Mouse (Mus musculus) embryonic facial prominence, embryonic 10.5 days (tissue): Measurements from ENCODE around the gene Cdh20. TPM values are rescaled to one million over a fixed set of nuclear protein-coding genes. Genes with fewer than 3 reads are reported as not detected.

Experiments
- DNase-seq: peaks from one replicate; pipeline ENCODE4 v3.0.0-alpha.2; 2017; ENCODE audit warnings: low spot score
- H3K27ac ChIP-seq: fragments of 300-500 bp; sonication (generic); replicated peaks from 2 replicates; pipeline ENCODE4 v1.5.1; 2016; ENCODE audit warnings: mild to moderate bottlenecking
- H3K27me3 ChIP-seq: fragments of 300-500 bp; sonication (generic); replicated peaks from 2 replicates; pipeline ENCODE4 v1.6.1; 2016; ENCODE audit warnings: low read depth, mild to moderate bottlenecking; ENCODE audit not compliant: poor library complexity, severe bottlenecking
- H3K36me3 ChIP-seq: fragments of 300-500 bp; sonication (generic); replicated peaks from 2 replicates; pipeline ENCODE4 v1.6.1; 2016; ENCODE audit warnings: mild to moderate bottlenecking, moderate library complexity
- H3K4me1 ChIP-seq: fragments of 300-500 bp; sonication (generic); 2 replicates; pipeline ENCODE4 v1.6.1; 2016
- H3K4me3 ChIP-seq: fragments of 300-500 bp; sonication (generic); 2 replicates; pipeline ENCODE4 v1.5.1; 2016; ENCODE audit warnings: mild to moderate bottlenecking, moderate library complexity
- H3K9me3 ChIP-seq: fragments of 300-500 bp; sonication (generic); 2 replicates; pipeline ENCODE4 v1.6.1; 2016; ENCODE audit warnings: mild to moderate bottlenecking
- WGBS: fragments of 180-500 bp; shearing (Covaris S2); methylation state at CpG from one replicate; pipeline ENCODE4 v1.1.7; 2016; 5-methylcytosine and 5-hydroxymethylcytosine counted together
- polyA plus RNA-seq: library from polyadenylated mRNA; unstranded; fragments of >200 nt; fragmentation: Nextera tagmentation; extraction: Ambion mirVana; gene quantifications from 2 replicates; pipeline ENCODE4 v1.2.1, GENCODE M21; 2016

The Cdh20 gene
- polyA plus RNA-seq, 1 experiment from 2014 or later, result 0.27 TPM

- no peak for DNase-seq
- H3K27ac ChIP-seq, result no peak overlapping the region
- H3K27me3 ChIP-seq, result no peaks in the 10 kb centered on the region
- H3K9me3 ChIP-seq, result no peaks in the 10 kb centered on the region
- H3K4me3 ChIP-seq, result no peak overlapping the region
- no peaks in the 10 kb centered on the region for H3K36me3 ChIP-seq
- no peaks in the 10 kb centered on the region for H3K4me1 ChIP-seq
- 85% methylated on average over 2 of the region's 2 CpGs for WGBS
Observed at GRCm38 (mm10) chr1:104817510-104817909, 49.2 kb downstream of the Cdh20 start.

DNA sequence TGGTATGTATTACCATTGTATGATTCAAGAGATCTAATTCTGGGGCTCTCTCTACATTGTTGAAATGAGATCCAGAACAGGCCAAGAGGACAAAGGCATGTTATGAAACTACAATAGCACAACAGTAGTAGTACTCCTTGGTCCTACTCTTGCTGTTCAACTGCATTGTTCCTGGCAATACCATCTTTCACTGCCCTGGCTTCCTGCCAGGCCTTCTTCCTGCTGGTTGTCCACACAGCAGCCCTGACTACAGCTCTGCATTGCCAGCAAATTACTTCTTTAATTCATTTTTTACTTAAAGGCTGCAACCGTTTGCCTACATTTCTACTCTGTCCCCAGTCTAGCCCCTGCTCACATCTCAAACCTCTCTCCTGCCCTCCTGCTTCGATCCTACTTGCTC, 59.8 kb downstream of the Cdh20 start:
- Histone ChIP-seq H3K36me3 (no peaks in the 10 kb centered on the region), H3K9me3 (no peaks in the 10 kb centered on the region), H3K4me1 (no peaks in the 10 kb centered on the region), H3K4me3 (no peak overlapping the region), H3K27me3 (no peaks in the 10 kb centered on the region), H3K27ac (no peak overlapping the region)
- DNase-seq, result no peak
- 91% methylated on average over 2 of the region's 2 CpGs for WGBS

GRCm38 (mm10) chr1:104838206-104838915, 70.0 kb downstream of the Cdh20 start:
- no peak for DNase-seq
- Histone ChIP-seq H3K9me3 (no peaks in the 10 kb centered on the region), H3K4me1 (no peaks in the 10 kb centered on the region), H3K27ac (no peak overlapping the region), H3K36me3 (no peaks in the 10 kb centered on the region), H3K27me3 (no peaks in the 10 kb centered on the region), H3K4me3 (no peak overlapping the region)
- WGBS, result 56% methylated on average over 4 of the region's 4 CpGs

DNA sequence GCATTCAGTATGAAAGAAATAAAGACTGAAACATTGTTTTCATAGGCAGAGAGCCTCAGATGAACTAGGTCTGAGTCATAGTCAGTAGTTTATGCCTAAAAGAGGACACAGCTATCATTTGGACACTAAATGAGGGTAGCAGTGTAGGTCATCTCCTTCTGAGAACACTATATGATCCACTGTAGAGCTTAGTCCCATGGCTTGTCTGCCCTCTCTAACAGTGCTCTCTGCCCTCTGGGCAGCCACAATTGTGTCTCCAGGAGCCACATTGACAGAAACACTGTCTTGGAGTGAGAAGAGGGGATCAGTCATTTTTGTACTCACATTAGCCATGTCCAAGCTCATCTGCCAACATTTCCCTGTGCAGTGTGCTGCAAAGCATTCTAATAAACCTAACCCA, 70.7 kb downstream of the Cdh20 start:
- no peaks in the 10 kb centered on the region for H3K9me3 ChIP-seq
- DNase-seq, result no peak
- no peak overlapping the region for H3K4me3 ChIP-seq
- H3K36me3 ChIP-seq, result no peaks in the 10 kb centered on the region
- no peaks in the 10 kb centered on the region for H3K4me1 ChIP-seq
- H3K27me3 ChIP-seq, result no peaks in the 10 kb centered on the region
- H3K27ac ChIP-seq, result no peak overlapping the region

DNA sequence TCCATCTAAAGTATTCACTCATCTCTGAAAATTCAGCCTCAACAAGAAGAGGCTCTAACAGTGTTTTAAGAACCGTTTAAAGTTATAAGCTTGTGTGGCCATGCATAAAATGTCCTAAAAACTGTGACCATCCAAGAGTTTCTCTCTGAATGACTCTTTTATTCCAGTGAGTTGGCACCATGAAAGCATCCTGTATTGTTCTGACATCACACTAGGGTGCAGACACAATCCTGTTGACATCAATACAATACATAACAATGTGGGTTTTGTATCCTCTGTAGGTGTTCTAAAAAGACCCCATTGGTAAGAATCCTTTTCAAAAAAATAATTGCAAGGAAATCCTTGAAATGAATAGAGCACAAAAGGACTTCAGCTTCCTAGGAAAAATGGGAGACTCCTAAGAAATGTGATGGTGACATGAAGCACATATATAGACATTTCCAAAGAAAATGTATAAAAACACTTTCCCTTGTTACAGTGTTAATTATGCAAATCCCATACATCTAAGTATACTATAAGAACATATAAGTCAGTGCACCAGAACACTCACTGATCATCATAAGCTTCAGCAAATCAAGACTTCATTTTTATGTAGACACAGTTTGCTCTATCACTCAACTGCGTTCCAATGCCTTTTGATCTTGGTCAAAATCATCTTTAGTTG, 80.1 kb downstream of the Cdh20 start:
- no peak overlapping the region for H3K27ac ChIP-seq
- no peaks in the 10 kb centered on the region for H3K4me1 ChIP-seq
- DNase-seq, result no peak
- no peaks in the 10 kb centered on the region for H3K27me3 ChIP-seq
- no peaks in the 10 kb centered on the region for H3K36me3 ChIP-seq
- no peak overlapping the region for H3K4me3 ChIP-seq
- 43% methylated on average over 2 of the region's 2 CpGs for WGBS
- H3K9me3 ChIP-seq, result no peaks in the 10 kb centered on the region

DNA sequence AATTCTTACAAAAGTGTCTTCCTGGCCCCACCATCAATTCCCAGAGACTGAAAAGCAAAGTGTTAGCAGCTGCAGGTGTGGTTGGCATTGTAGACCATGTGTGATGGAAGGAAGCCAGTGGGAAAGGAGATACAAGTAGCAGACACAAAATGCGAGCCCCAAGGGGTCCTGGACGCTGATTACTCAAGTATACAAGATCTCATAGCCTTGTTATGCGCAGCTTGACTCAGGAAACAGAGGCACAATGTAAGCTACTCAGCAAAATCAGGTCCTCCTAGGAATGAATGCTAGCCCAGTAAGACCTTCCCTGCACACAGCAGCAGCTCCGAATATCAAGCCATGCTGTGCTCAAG, 80.6 kb downstream of the Cdh20 start:
- Histone ChIP-seq H3K27ac (no peak overlapping the region), H3K4me1 (no peaks in the 10 kb centered on the region), H3K9me3 (no peaks in the 10 kb centered on the region), H3K27me3 (no peaks in the 10 kb centered on the region), H3K4me3 (no peak overlapping the region), H3K36me3 (no peaks in the 10 kb centered on the region)
- 50% methylated on average over 4 of the region's 4 CpGs for WGBS
- DNase-seq, result no peak

DNA sequence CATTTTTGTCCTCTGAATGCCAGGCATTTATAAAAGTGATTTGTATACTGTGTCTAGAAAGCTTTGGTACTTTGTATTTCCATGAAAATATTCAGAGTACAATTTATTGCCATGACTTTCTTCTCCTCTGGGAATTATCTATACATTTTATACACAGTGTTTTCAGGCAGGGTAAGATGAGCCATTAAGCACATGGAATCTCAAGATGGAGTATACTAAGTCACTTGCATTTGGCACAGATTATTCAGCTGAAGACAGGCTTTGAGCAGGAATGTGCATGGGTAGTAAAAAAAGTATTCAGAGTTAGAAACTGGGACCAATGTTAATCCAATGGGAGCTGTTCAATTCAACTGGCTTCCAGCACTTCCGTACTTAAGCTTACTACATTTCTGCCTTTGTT, 109.1 kb downstream of the Cdh20 start:
- Histone ChIP-seq H3K36me3 (no peaks in the 10 kb centered on the region), H3K4me3 (no peak overlapping the region), H3K9me3 (no peaks in the 10 kb centered on the region), H3K27me3 (no peaks in the 10 kb centered on the region), H3K27ac (no peak overlapping the region), H3K4me1 (no peaks in the 10 kb centered on the region)
- DNase-seq, result no peak
- 79% methylated on average over 1 of the region's 1 CpGs for WGBS

- Histone ChIP-seq H3K27ac (no peak overlapping the region), H3K36me3 (no peaks in the 10 kb centered on the region), H3K4me1 (no peaks in the 10 kb centered on the region), H3K9me3 (no peaks in the 10 kb centered on the region), H3K4me3 (no peak overlapping the region), H3K27me3 (no peaks in the 10 kb centered on the region)
- DNase-seq, result no peak
Observed at GRCm38 (mm10) chr1:104901815-104902214, 133.5 kb downstream of the Cdh20 start.

DNA sequence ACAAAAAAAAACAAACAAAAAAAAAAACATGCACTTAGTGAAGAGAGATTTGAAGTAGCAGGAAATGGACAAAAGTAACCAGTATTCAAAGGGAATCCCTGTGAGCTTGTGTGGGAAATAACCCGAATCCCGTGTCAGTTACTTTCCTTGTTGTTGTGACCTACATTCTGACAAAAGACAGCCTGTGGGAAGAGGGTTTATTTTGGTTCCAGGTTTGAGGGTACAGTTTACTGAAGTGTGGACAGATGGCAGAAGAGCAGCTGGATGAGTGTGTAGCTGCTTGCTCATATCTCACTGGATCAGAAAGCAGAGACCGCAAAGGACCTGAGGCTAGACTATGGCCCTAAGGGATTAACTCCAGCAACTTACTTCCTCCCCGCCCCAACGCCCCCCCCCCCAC, 135.1 kb downstream of the Cdh20 start:
- Histone ChIP-seq H3K4me3 (no peak overlapping the region), H3K9me3 (no peaks in the 10 kb centered on the region), H3K27ac (no peak overlapping the region), H3K4me1 (no peaks in the 10 kb centered on the region), H3K27me3 (no peaks in the 10 kb centered on the region), H3K36me3 (no peaks in the 10 kb centered on the region)
- no peak for DNase-seq
- WGBS, result 60% methylated on average over 5 of the region's 5 CpGs

DNA sequence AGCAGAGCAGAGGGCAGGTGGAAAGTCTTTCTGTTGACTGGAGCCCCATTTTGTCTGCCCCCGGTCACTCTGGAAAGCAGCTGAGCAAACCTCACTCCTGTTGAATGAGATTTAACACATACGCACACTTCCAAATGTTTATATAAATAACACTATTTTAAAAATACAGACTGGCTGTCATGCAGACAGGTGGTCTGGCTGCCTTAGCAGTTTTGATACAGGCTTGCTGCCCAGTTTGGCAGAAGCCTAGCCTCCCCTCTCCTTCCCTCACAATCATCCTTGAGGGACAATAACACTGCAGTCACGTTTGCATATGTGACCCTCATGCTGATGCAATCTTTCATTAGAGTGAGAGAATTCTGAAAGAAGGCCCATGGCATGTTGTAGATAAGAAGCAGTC, 144.1 kb downstream of the Cdh20 start:
- no peaks in the 10 kb centered on the region for H3K27me3 ChIP-seq
- H3K4me1 ChIP-seq, result peaks cover 7% of the 10 kb centered on the region
- H3K4me3 ChIP-seq, result no peak overlapping the region
- H3K27ac ChIP-seq, result no peak overlapping the region
- no peaks in the 10 kb centered on the region for H3K9me3 ChIP-seq
- no peaks in the 10 kb centered on the region for H3K36me3 ChIP-seq
- no peak for DNase-seq
- 62% methylated on average over 3 of the region's 3 CpGs for WGBS

DNA sequence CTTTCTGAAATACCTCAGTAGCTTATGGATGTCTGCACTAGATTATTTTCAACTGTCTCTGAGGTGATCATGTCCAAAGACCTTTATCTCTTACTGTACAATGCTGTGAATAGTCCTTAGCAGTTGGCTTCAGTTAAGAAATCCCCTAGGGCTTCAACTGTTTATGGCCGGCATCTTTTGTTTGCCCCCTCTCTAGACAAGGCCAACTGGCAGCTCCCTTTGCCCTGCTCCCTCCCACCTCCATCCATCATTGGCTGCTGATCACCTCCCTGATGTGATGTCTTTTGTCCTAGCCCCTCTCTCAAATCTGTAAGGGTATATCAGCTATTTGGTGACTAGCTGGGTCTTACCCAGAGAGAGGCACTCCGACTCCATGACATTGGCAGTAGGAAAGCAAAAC, 148.2 kb downstream of the Cdh20 start:
- Histone ChIP-seq H3K27me3 (no peaks in the 10 kb centered on the region), H3K4me3 (no peak overlapping the region), H3K36me3 (no peaks in the 10 kb centered on the region), H3K9me3 (no peaks in the 10 kb centered on the region), H3K27ac (no peak overlapping the region), H3K4me1 (peaks cover 7% of the 10 kb centered on the region)
- no peak for DNase-seq
- WGBS, result 58% methylated on average over 2 of the region's 2 CpGs

- DNase-seq, result no peak
- 39% methylated on average over 1 of the region's 1 CpGs for WGBS
Observed at GRCm38 (mm10) chr1:104917307-104917836, 149.0 kb downstream of the Cdh20 start.

GRCm38 (mm10) chr1:104933051-104933450, 164.7 kb downstream of the Cdh20 start:
- H3K4me3 ChIP-seq, result no peak overlapping the region
- H3K4me1 ChIP-seq, result no peaks in the 10 kb centered on the region
- no peaks in the 10 kb centered on the region for H3K9me3 ChIP-seq
- H3K36me3 ChIP-seq, result no peaks in the 10 kb centered on the region
- no peak for DNase-seq
- no peak overlapping the region for H3K27ac ChIP-seq
- WGBS, result 47% methylated on average over 7 of the region's 7 CpGs
- no peaks in the 10 kb centered on the region for H3K27me3 ChIP-seq

More at GRCm38 (mm10) chr1:104917307-104917836, 149.0 kb downstream of the Cdh20 start:
- Histone ChIP-seq H3K36me3 (no peaks in the 10 kb centered on the region), H3K27me3 (no peaks in the 10 kb centered on the region), H3K4me3 (no peak overlapping the region), H3K27ac (no peak overlapping the region), H3K9me3 (no peaks in the 10 kb centered on the region), H3K4me1 (peaks cover 7% of the 10 kb centered on the region)
